Mouse (Mus musculus): ENCODE data around the gene Cldn7. TPM values are rescaled to one million over a fixed set of nuclear protein-coding genes. Genes with fewer than 3 reads are reported as not detected.

The Cldn7 gene
- polyA plus RNA-seq, 1 experiment from 2014 or later: 0.40 TPM

DNA sequence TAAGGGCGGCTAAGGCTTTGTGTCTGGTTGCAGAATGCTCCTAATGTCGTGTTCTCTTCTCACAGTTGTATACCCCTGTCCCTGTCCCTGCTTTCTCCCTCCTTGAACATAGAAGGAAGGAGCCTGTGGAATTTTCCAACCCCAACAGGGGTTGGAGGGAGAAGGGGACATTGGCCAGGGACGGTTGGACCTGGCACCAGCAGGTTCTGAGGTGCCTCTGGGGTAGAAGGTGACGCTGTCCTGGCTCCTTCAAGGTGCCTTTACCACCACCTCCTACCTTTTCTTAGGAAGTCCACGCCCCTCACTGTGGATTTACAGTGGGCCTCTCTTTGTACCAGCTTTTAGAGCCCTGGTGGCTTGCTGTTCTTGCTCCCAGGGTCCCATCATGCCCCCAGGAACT, 26.7 kb upstream of the Cldn7 start:
- Histone ChIP-seq H3K27ac (ENCODE audit: low read length) (no peak overlapping the region), H3K36me3 (ENCODE audit: control insufficient read depth, insufficient read depth, low read length) (no peaks in the 10 kb centered on the region), H3K27me3 (ENCODE audit: control insufficient read depth, insufficient read depth, low read depth, low read length) (peaks cover 19% of the 10 kb centered on the region), H3K4me3 (ENCODE audit: low read depth, low read length) (no peak overlapping the region), H3K4me1 (ENCODE audit: control insufficient read depth, insufficient read depth, low read length) (peaks cover 4% of the 10 kb centered on the region; the same call in 1 of the 2 replicates), H3K4me2 (ENCODE audit: low read length) (no peak overlapping the region), H3K9ac (ENCODE audit: low read depth, low read length) (no peak overlapping the region), H3K9me3 (replicated peaks; ENCODE audit: control insufficient read depth, low read length, poor library complexity, severe bottlenecking) (no peaks in the 10 kb centered on the region)
- ATAC-seq: no peak
- 69% methylated on average over 5 of the region's 5 CpGs for WGBS

DNA sequence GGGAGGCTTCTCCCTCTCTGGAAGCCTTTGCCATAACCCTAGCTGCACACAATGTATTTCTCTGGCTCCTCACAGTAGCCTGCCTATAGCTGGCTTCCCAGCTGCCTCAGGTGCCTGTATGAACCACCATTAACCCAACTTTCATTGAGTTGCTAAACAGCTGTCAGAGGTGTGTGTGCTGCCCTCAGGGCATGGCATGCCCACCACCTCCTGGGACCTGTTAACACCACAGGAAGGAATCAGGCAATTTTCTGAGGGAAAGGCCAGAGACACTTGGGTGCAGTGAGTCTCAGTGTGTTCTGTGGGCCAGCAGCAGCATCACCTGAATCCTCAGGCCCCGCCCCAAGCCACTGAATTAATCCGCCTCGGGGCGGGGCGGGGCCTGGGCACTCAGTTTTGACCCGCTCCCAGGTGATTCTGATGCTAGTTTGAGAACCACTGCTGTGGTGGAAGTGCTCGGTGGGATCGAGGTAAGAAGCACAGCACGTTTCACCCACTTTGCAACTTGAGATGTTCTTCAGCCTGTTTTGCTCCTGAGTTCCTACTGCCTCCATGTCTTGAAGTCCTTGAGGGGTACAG, 26.1 kb upstream of the Cldn7 start:
- Histone ChIP-seq H3K9me3 (replicated peaks; ENCODE audit: control insufficient read depth, low read length, poor library complexity, severe bottlenecking) (no peaks in the 10 kb centered on the region), H3K4me1 (ENCODE audit: control insufficient read depth, insufficient read depth, low read length) (peaks cover 4% of the 10 kb centered on the region; the same call in 1 of the 2 replicates), H3K4me3 (ENCODE audit: low read depth, low read length) (no peak overlapping the region), H3K9ac (ENCODE audit: low read depth, low read length) (no peak overlapping the region), H3K27me3 (ENCODE audit: control insufficient read depth, insufficient read depth, low read depth, low read length) (peaks cover 19% of the 10 kb centered on the region), H3K27ac (ENCODE audit: low read length) (no peak overlapping the region), H3K4me2 (ENCODE audit: low read length) (no peak overlapping the region), H3K36me3 (ENCODE audit: control insufficient read depth, insufficient read depth, low read length) (no peaks in the 10 kb centered on the region)
- no peak for ATAC-seq
- WGBS: 36% methylated on average over 9 of the region's 9 CpGs

DNA sequence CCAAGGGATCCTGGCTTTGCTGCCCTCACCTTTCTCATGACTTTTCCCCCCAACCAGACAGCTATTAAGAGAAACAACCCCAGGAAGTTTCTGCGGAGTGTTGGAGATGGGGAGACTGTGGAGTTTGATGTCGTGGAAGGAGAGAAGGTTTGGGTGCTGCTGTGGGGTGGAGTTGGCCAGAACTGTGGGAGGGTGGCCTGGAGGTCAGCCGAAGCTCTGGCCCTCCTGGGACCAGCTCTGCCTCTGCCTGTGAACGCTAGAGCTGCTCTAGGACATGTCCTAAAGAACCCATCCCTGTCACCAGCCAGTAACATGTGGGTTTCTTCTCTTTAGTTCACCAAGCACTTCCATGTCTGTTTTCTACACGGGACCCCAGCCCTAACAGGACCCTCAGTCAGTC, 25.4 kb upstream of the Cldn7 start:
- WGBS: 75% methylated on average over 5 of the region's 5 CpGs
- no peaks in the 10 kb centered on the region for H3K9me3 ChIP-seq (replicated peaks; ENCODE audit: control insufficient read depth, low read length, poor library complexity, severe bottlenecking)
- no peaks in the 10 kb centered on the region for H3K36me3 ChIP-seq (ENCODE audit: control insufficient read depth, insufficient read depth, low read length)
- H3K27me3 ChIP-seq (ENCODE audit: control insufficient read depth, insufficient read depth, low read depth, low read length): peaks cover 19% of the 10 kb centered on the region
- no peak overlapping the region for H3K4me2 ChIP-seq (ENCODE audit: low read length)
- no peak overlapping the region for H3K4me3 ChIP-seq (ENCODE audit: low read depth, low read length)
- H3K9ac ChIP-seq (ENCODE audit: low read depth, low read length): no peak overlapping the region
- ATAC-seq: no peak
- peaks cover 4% of the 10 kb centered on the region; the same call in 1 of the 2 replicates for H3K4me1 ChIP-seq (ENCODE audit: control insufficient read depth, insufficient read depth, low read length)
- H3K27ac ChIP-seq (ENCODE audit: low read length): no peak overlapping the region

DNA sequence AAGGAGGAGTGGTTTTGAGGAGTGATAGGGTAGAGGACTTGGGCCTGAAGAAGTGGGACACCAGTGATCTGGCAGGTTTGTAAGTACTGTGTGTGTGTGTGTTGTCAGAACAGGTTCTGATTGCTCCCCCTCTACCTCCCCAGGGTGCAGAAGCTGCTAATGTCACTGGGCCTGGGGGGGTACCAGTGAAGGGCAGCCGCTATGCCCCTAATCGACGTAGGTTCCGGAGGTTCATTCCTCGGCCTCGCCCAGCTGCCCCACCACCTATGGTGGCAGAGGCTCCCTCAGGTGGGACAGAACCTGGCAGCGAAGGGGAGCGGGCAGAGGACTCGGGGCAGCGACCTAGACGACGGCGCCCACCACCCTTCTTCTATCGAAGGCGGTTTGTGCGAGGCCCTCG, 24.8 kb upstream of the Cldn7 start:
- Histone ChIP-seq H3K27me3 (ENCODE audit: control insufficient read depth, insufficient read depth, low read depth, low read length) (peaks cover 19% of the 10 kb centered on the region), H3K9me3 (replicated peaks; ENCODE audit: control insufficient read depth, low read length, poor library complexity, severe bottlenecking) (no peaks in the 10 kb centered on the region), H3K36me3 (ENCODE audit: control insufficient read depth, insufficient read depth, low read length) (no peaks in the 10 kb centered on the region), H3K9ac (ENCODE audit: low read depth, low read length) (no peak overlapping the region), H3K4me1 (ENCODE audit: control insufficient read depth, insufficient read depth, low read length) (peaks cover 2% of the 10 kb centered on the region; the same call in 1 of the 2 replicates), H3K27ac (ENCODE audit: low read length) (no peak overlapping the region), H3K4me2 (ENCODE audit: low read length) (no peak overlapping the region), H3K4me3 (ENCODE audit: low read depth, low read length) (no peak overlapping the region)
- 93% methylated on average over 17 of the region's 17 CpGs for WGBS
- ATAC-seq: no peak

DNA sequence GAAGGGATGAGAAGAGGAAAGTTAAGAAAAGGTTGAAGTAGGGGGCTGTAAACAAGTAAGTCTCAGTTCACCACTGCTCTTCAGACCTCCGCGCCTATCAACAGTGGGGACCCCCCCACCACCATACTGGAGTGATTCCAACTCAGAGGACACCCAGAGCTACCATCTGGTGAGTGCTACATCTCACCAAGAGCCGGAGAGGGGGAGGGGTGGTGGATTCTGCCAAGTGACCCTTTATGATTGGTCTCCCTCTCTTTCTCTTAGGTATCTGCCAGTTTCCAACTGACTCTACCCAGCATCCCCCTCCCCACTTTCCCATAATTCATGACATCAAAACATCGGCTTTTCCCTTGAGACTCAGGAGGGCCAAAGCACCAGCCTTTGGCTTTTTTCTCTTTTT, 23.6 kb upstream of the Cldn7 start:
- peaks cover 19% of the 10 kb centered on the region for H3K27me3 ChIP-seq (ENCODE audit: control insufficient read depth, insufficient read depth, low read depth, low read length)
- no peak overlapping the region for H3K9ac ChIP-seq (ENCODE audit: low read depth, low read length)
- H3K4me2 ChIP-seq (ENCODE audit: low read length): no peak overlapping the region
- no peaks in the 10 kb centered on the region for H3K36me3 ChIP-seq (ENCODE audit: control insufficient read depth, insufficient read depth, low read length)
- H3K4me1 ChIP-seq (ENCODE audit: control insufficient read depth, insufficient read depth, low read length): 0 out of 2 replicates have a peak, but pooled peaks cover 2% of the 10 kb centered on the region
- 82% methylated on average over 4 of the region's 4 CpGs for WGBS
- H3K27ac ChIP-seq (ENCODE audit: low read length): no peak overlapping the region
- no peak for ATAC-seq
- H3K4me3 ChIP-seq (ENCODE audit: low read depth, low read length): no peak overlapping the region
- no peaks in the 10 kb centered on the region for H3K9me3 ChIP-seq (replicated peaks; ENCODE audit: control insufficient read depth, low read length, poor library complexity, severe bottlenecking)

DNA sequence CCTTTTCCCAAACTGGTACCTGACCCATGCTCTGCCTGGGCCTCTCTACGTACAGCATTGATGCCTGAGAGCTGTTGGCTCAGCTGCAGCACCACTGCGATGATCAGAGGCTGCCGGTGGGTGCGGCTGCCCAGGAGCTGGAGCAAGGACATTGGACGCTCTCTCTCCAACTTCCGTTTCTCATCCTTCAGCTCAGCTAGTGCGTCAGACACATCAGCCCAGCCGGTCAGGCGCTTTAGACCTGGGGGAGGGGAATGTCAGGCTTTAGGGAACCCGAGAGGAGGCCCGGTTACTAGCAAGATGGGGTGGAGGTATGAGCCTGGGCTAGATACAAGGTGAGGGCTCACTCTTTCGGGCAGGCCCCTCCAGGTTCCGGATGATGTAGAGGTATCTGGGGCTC, 19.4 kb upstream of the Cldn7 start:
- no peak overlapping the region for H3K4me3 ChIP-seq (ENCODE audit: low read depth, low read length)
- no peak overlapping the region for H3K4me2 ChIP-seq (ENCODE audit: low read length)
- no peak overlapping the region for H3K9ac ChIP-seq (ENCODE audit: low read depth, low read length)
- no peaks in the 10 kb centered on the region for H3K9me3 ChIP-seq (replicated peaks; ENCODE audit: control insufficient read depth, low read length, poor library complexity, severe bottlenecking)
- H3K27me3 ChIP-seq (ENCODE audit: control insufficient read depth, insufficient read depth, low read depth, low read length): peaks cover 8% of the 10 kb centered on the region
- ATAC-seq: no peak
- no peaks in the 10 kb centered on the region for H3K36me3 ChIP-seq (ENCODE audit: control insufficient read depth, insufficient read depth, low read length)
- no peak overlapping the region for H3K27ac ChIP-seq (ENCODE audit: low read length)
- peaks cover 2% of the 10 kb centered on the region; the same call in 1 of the 2 replicates for H3K4me1 ChIP-seq (ENCODE audit: control insufficient read depth, insufficient read depth, low read length)
- 81% methylated on average over 13 of the region's 13 CpGs for WGBS

DNA sequence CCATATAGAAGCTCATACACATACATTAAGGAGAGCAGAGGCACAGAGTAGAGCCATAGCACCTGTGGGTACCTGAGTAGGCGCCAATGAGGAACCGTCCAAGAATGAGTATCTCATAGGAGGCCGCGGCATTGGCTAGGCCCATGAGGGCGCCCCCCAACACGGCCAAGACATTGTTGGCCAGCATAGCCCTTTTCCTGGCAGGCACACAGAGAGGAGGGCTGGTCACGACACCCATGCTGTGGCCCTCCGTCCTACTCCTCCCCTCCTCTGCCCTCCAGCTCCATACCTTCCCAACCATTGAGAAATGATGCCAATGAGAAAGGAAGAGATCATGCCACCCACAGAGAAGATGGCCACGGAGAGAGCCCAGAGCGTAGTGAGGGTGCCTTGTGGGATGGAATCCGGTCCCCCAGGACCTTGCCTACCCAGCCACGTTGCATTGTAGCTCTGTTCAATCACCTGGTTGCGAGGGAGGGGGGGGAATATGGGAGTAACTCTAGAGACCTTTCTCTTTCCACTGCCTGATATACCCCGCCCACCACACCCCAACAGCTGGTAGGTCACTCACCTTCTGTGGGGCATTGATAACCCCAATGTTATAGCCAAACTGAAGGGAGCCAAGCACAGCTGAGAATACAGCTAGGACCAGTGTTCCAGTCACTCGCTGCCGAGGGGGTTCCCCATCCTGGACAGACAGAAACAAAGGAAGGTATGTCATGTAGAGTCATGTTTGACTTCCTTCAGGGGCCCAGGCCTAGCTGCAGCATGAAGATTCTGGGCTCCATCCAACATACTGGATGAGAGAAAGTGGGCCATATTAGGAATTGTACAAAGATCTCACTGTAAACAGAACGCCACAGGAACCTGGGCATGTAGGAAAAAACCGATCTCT, 18.3 kb upstream of the Cldn7 start:
- peaks cover 8% of the 10 kb centered on the region for H3K27me3 ChIP-seq (ENCODE audit: control insufficient read depth, insufficient read depth, low read depth, low read length)
- no peak overlapping the region for H3K4me3 ChIP-seq (ENCODE audit: low read depth, low read length)
- ATAC-seq: no peak
- no peaks in the 10 kb centered on the region for H3K9me3 ChIP-seq (replicated peaks; ENCODE audit: control insufficient read depth, low read length, poor library complexity, severe bottlenecking)
- no peak overlapping the region for H3K9ac ChIP-seq (ENCODE audit: low read depth, low read length)
- no peak overlapping the region for H3K4me2 ChIP-seq (ENCODE audit: low read length)
- H3K4me1 ChIP-seq (ENCODE audit: control insufficient read depth, insufficient read depth, low read length): peaks cover 2% of the 10 kb centered on the region; the same call in 1 of the 2 replicates
- no peaks in the 10 kb centered on the region for H3K36me3 ChIP-seq (ENCODE audit: control insufficient read depth, insufficient read depth, low read length)
- no peak overlapping the region for H3K27ac ChIP-seq (ENCODE audit: low read length)
- 92% methylated on average over 18 of the region's 18 CpGs for WGBS

DNA sequence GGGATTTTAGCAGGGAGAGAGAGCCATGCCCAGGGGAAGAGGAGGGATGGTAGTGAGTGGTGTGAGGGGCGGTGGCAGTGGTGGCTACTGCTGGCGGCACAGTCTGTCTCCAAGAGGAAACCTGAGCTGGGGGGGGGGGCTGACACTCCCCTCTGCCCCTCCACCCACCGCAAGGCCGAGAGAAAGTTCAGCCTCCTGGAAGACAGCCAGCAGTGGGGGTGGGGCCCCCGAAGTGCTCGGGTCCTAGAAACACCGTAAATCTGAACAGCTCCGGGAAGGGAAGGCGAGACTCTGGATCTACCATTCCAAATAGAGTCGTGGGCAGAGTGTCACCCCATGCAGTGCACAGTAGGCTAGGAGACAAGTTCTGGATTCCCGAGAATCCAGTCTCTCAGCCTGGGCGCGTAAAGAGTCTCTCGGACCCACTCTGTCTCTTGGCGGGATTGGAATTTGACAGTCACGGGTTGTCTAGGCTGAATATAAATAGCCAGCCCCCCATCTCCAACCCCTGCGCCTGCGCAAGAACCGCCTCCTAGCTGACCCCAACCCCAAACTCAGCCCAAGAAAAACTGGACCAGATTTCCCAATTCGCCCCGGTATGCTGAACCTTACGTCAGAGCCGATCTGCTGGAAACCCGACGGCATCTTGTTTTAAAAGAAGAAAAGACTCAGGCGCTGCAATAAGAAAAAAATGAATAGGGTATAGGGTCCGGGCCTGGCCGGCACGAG, 17.1 kb upstream of the Cldn7 start:
- 2% methylated on average over 29 of the region's 29 CpGs for WGBS
- H3K27ac ChIP-seq (ENCODE audit: low read length): no peak overlapping the region

More for the DNA sequence above, 17.1 kb upstream of the Cldn7 start:
- no peaks in the 10 kb centered on the region for H3K36me3 ChIP-seq (ENCODE audit: control insufficient read depth, insufficient read depth, low read length)
- peak overlapping the region; percentile 48; the same call in 1 of the 2 replicates for H3K9ac ChIP-seq (ENCODE audit: low read depth, low read length)
- H3K4me3 ChIP-seq (ENCODE audit: low read depth, low read length): peak overlapping the region; percentile 44
- H3K4me1 ChIP-seq (ENCODE audit: control insufficient read depth, insufficient read depth, low read length): peaks cover 2% of the 10 kb centered on the region; the same call in 1 of the 2 replicates
- no peaks in the 10 kb centered on the region for H3K9me3 ChIP-seq (replicated peaks; ENCODE audit: control insufficient read depth, low read length, poor library complexity, severe bottlenecking)
- H3K27me3 ChIP-seq (ENCODE audit: control insufficient read depth, insufficient read depth, low read depth, low read length): peaks cover 8% of the 10 kb centered on the region
- peak overlapping the region; percentile 60 for H3K4me2 ChIP-seq (ENCODE audit: low read length)
- peak; percentile 52; the same call in 1 of the 2 replicates for ATAC-seq

Data from midbrain, embryonic 16.5 days (tissue).